Mouse (Mus musculus): ENCODE data around the gene Yy1. TPM values are rescaled to one million over a fixed set of nuclear protein-coding genes. Genes with fewer than 3 reads are reported as not detected.
A peak's percentile ranks its signal among the peaks of the same experiment; 100 is the strongest.

Gene Yy1
- polyA plus RNA-seq, 1 experiment: 121 TPM

DNA sequence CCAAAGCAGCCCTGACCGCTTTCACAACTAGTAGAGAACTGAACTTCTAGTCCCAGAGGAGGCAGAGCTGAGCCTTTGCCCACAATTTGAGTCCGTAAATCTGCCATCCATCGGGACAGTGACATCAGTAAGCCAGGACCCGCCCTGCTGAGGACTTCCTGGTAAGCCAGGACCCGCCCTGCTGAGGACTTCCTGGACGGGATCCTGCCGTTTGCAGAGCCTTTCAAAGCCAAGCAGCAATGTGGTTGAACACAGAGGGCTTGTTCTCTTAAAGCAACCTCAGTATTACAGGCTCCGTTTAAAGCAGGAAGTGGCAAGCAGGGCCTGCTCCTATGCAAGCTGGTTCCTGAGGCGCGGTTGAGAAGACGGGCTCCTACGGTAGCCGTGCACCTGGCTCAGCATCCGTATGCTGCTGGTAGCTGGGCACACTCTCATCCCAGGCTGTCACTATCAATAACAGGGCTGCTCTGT lies 27.0 kb upstream of the Yy1 start:
- Histone ChIP-seq H3K4me3 (ENCODE audit: low read depth, low read length) (peak overlapping the region; percentile 68), H3K4me1 (ENCODE audit: control insufficient read depth, insufficient read depth, low read length) (no peaks in the 10 kb centered on the region), H3K27me3 (ENCODE audit: control insufficient read depth, insufficient read depth, low read length, poor library complexity, severe bottlenecking) (no peaks in the 10 kb centered on the region), H3K36me3 (ENCODE audit: control insufficient read depth, insufficient read depth, low read length, poor library complexity, severe bottlenecking) (no peaks in the 10 kb centered on the region), H3K27ac (ENCODE audit: insufficient read depth, low read length) (no peak overlapping the region), H3K9ac (ENCODE audit: low read depth, poor library complexity, severe bottlenecking) (peak overlapping the region; percentile 15; the same call in 1 of the 2 replicates), H3K9me3 (replicated peaks; ENCODE audit: control insufficient read depth, insufficient read depth, low read length, poor library complexity, severe bottlenecking) (no peaks in the 10 kb centered on the region)
- TF ChIP-seq CTCF (IDR thresholded peaks at IDR 0.05; ENCODE audit: low read depth, low read length) (no peak), EP300 (IDR thresholded peaks at IDR 0.05; ENCODE audit: insufficient read depth, low read depth, low read length) (0 out of 2 replicates have a peak, but pooled peaks have one; percentile 38)

DNA sequence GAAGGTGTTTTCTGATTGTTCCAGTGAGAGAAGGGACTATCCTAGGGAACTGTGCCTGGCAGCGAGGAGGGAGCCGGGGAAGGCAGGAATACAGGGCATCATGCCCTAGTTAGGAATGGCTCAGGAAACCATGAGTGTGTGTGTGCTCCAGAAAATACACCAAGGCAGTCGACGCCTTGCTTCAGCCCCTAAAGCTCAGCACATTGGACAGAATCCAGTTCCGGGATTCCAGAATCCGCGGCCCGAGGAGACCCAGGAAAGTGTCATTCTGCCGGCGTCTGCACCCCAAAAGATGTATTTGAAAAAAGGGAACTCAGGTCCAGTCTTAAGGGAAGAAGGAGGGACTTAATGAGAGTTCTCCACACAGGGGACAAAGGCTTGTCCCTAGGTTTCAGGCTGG lies 26.5 kb upstream of the Yy1 start:
- TF ChIP-seq POLR2A (IDR thresholded peaks at IDR 0.05; ENCODE audit: insufficient read depth, low read length): no peak
- TF ChIP-seq CTCF (IDR thresholded peaks at IDR 0.05; ENCODE audit: low read depth, low read length): no peak
- TF ChIP-seq EP300 (IDR thresholded peaks at IDR 0.05; ENCODE audit: insufficient read depth, low read depth, low read length): no peak
- H3K9ac ChIP-seq (ENCODE audit: low read depth, poor library complexity, severe bottlenecking): no peak overlapping the region
- H3K36me3 ChIP-seq (ENCODE audit: control insufficient read depth, insufficient read depth, low read length, poor library complexity, severe bottlenecking): no peaks in the 10 kb centered on the region
- H3K9me3 ChIP-seq (replicated peaks; ENCODE audit: control insufficient read depth, insufficient read depth, low read length, poor library complexity, severe bottlenecking): no peaks in the 10 kb centered on the region
- no peaks in the 10 kb centered on the region for H3K4me1 ChIP-seq (ENCODE audit: control insufficient read depth, insufficient read depth, low read length)
- no peak overlapping the region for H3K27ac ChIP-seq (ENCODE audit: insufficient read depth, low read length)
- no peaks in the 10 kb centered on the region for H3K27me3 ChIP-seq (ENCODE audit: control insufficient read depth, insufficient read depth, low read length, poor library complexity, severe bottlenecking)
- peak overlapping the region; percentile 68; the same call in 1 of the 2 replicates for H3K4me3 ChIP-seq (ENCODE audit: low read depth, low read length)

DNA sequence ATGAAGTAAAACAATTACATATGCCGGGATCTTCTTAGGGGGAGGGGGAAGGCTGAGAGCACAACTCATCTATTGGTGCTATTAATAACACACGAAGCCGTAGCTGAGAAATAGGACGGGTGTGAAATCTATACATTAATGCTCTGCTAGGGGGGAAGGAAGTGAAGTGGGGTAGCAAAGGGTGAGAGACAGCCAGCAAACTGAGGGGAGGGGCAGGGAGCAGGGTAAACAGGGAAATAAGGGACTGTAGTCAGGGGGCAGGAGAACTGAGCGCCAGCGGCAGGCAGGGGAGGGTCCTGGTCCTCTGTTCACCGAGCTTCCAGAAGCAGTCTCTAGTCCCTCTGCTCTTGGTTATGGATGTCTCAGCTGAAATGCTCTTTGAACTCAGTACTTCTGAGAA lies 25.9 kb upstream of the Yy1 start:
- Histone ChIP-seq H3K9ac (ENCODE audit: low read depth, poor library complexity, severe bottlenecking) (no peak overlapping the region), H3K36me3 (ENCODE audit: control insufficient read depth, insufficient read depth, low read length, poor library complexity, severe bottlenecking) (no peaks in the 10 kb centered on the region), H3K4me3 (ENCODE audit: low read depth, low read length) (no peak overlapping the region), H3K9me3 (replicated peaks; ENCODE audit: control insufficient read depth, insufficient read depth, low read length, poor library complexity, severe bottlenecking) (no peaks in the 10 kb centered on the region), H3K4me1 (ENCODE audit: control insufficient read depth, insufficient read depth, low read length) (no peaks in the 10 kb centered on the region), H3K27me3 (ENCODE audit: control insufficient read depth, insufficient read depth, low read length, poor library complexity, severe bottlenecking) (no peaks in the 10 kb centered on the region), H3K27ac (ENCODE audit: insufficient read depth, low read length) (no peak overlapping the region)
- TF ChIP-seq EP300 (IDR thresholded peaks at IDR 0.05; ENCODE audit: insufficient read depth, low read depth, low read length) (no peak), POLR2A (IDR thresholded peaks at IDR 0.05; ENCODE audit: insufficient read depth, low read length) (no peak), CTCF (IDR thresholded peaks at IDR 0.05; ENCODE audit: low read depth, low read length) (no peak)

DNA sequence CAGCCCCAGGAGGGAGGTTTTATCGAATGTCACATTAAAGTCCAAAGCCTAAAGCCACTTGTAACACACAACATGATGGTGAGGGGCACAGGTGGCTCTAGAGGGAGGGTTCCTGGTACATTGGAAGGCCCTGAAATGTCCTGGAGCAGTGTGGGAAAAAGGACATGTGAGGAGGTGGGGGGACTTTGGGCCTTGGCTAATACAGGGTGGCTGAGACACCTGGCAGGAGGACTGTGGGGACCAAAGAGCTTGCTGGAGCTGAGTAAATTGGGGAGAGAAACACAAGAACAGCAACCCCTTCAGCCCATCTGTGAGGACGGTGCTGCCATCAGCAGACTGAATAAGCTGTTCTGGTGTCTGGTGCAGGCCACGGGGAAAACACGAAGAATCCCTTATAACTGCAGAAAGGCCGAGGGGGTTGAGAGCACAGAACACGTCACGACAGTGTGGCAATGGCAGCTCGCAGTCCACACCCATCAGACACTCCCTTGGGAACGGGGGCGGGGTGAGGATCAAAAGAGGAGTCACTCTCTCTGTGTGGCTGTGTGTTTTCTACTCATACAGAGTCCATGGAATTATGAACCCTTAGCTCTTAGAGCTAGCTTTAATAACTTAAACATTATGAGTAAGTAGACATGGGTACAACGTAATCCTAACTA lies 24.4 kb upstream of the Yy1 start:
- Histone ChIP-seq H3K27ac (ENCODE audit: insufficient read depth, low read length) (no peak overlapping the region), H3K27me3 (ENCODE audit: control insufficient read depth, insufficient read depth, low read length, poor library complexity, severe bottlenecking) (no peaks in the 10 kb centered on the region), H3K4me3 (ENCODE audit: low read depth, low read length) (no peak overlapping the region), H3K9ac (ENCODE audit: low read depth, poor library complexity, severe bottlenecking) (no peak overlapping the region), H3K9me3 (replicated peaks; ENCODE audit: control insufficient read depth, insufficient read depth, low read length, poor library complexity, severe bottlenecking) (no peaks in the 10 kb centered on the region), H3K36me3 (ENCODE audit: control insufficient read depth, insufficient read depth, low read length, poor library complexity, severe bottlenecking) (no peaks in the 10 kb centered on the region), H3K4me1 (ENCODE audit: control insufficient read depth, insufficient read depth, low read length) (no peaks in the 10 kb centered on the region)
- no peak for TF ChIP-seq EP300 (IDR thresholded peaks at IDR 0.05; ENCODE audit: insufficient read depth, low read depth, low read length)
- no peak for TF ChIP-seq CTCF (IDR thresholded peaks at IDR 0.05; ENCODE audit: low read depth, low read length)
- no peak for TF ChIP-seq POLR2A (IDR thresholded peaks at IDR 0.05; ENCODE audit: insufficient read depth, low read length)

DNA sequence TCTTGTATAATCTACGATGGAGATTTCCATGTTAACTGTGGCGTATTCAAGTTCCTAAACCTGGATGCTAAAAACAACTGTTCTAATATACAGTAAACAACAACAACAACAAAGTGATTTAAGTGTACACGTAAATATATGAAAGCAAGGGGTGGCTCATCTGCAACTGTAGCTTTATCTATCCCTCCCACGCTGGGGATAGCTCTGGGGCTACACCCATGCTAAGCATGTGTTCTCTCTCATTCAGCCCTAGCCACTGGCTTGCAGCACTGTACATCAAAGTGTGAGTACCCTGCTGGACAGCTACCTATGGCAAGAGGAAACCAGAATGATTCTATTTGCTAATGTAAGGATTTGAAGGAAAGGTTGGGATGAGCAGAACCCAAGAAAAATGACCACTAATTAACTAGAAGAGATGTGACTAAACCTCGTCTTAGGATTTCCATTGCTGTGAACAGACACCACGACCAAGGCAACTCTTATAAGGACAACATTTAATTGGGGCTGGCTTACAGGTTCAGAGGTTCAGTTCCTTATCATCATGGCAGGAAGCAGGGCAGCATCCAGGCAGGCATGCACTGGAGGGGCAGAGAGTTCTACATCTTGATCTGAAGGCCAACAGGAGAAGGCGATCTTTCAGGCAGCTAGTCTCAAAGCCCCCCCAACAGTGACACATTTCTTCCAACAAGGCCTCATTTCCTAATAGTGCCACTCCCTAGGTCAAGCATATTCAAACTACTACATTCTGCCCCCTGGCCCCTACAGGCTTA lies 12.5 kb upstream of the Yy1 start:
- H3K36me3 ChIP-seq (ENCODE audit: control insufficient read depth, insufficient read depth, low read length, poor library complexity, severe bottlenecking): no peaks in the 10 kb centered on the region; the same call in 1 of the 2 replicates
- no peaks in the 10 kb centered on the region for H3K4me1 ChIP-seq (ENCODE audit: control insufficient read depth, insufficient read depth, low read length)
- H3K4me3 ChIP-seq (ENCODE audit: low read depth, low read length): no peak overlapping the region
- H3K27ac ChIP-seq (ENCODE audit: insufficient read depth, low read length): no peak overlapping the region
- peaks cover 2% of the 10 kb centered on the region; the same call in 1 of the 2 replicates for H3K9me3 ChIP-seq (replicated peaks; ENCODE audit: control insufficient read depth, insufficient read depth, low read length, poor library complexity, severe bottlenecking)
- H3K27me3 ChIP-seq (ENCODE audit: control insufficient read depth, insufficient read depth, low read length, poor library complexity, severe bottlenecking): no peaks in the 10 kb centered on the region
- H3K9ac ChIP-seq (ENCODE audit: low read depth, poor library complexity, severe bottlenecking): no peak overlapping the region
- TF ChIP-seq EP300 (IDR thresholded peaks at IDR 0.05; ENCODE audit: insufficient read depth, low read depth, low read length) (no peak), CTCF (IDR thresholded peaks at IDR 0.05; ENCODE audit: low read depth, low read length) (no peak), POLR2A (IDR thresholded peaks at IDR 0.05; ENCODE audit: insufficient read depth, low read length) (no peak)

DNA sequence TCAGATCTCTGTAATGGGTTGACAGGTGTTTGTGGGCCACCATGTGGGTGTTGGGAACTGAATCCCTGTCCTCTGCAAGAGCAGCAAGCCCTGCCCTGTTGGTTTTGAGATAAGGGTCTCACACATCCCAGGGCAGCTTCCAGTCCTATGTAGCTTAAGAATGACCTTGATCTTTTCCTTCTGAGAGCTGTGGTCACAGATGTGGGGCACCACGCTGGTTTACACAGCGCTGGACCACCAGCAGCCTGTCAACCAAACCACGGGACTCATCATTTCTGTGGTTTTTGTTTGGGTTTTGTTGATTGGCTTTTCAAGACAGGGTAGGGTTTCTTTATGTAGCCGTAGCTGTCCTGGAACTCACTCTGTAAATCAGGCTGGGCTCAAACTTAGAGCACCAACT lies 7.6 kb upstream of the Yy1 start:
- H3K27me3 ChIP-seq (ENCODE audit: control insufficient read depth, insufficient read depth, low read length, poor library complexity, severe bottlenecking): no peaks in the 10 kb centered on the region
- TF ChIP-seq POLR2A (IDR thresholded peaks at IDR 0.05; ENCODE audit: insufficient read depth, low read length) (no peak), CTCF (IDR thresholded peaks at IDR 0.05; ENCODE audit: low read depth, low read length) (no peak), EP300 (IDR thresholded peaks at IDR 0.05; ENCODE audit: insufficient read depth, low read depth, low read length) (no peak)
- H3K27ac ChIP-seq (ENCODE audit: insufficient read depth, low read length): no peak overlapping the region
- H3K4me1 ChIP-seq (ENCODE audit: control insufficient read depth, insufficient read depth, low read length): no peaks in the 10 kb centered on the region
- H3K9ac ChIP-seq (ENCODE audit: low read depth, poor library complexity, severe bottlenecking): no peak overlapping the region
- H3K36me3 ChIP-seq (ENCODE audit: control insufficient read depth, insufficient read depth, low read length, poor library complexity, severe bottlenecking): no peaks in the 10 kb centered on the region
- H3K9me3 ChIP-seq (replicated peaks; ENCODE audit: control insufficient read depth, insufficient read depth, low read length, poor library complexity, severe bottlenecking): no peaks in the 10 kb centered on the region
- H3K4me3 ChIP-seq (ENCODE audit: low read depth, low read length): no peak overlapping the region
